Mouse (Mus musculus) layer of hippocampus, adult 2 months (tissue): ENCODE measurements at regions not wholly inside any gene's neighbourhood (a gene's known extent, or its start where the extent isn't known, plus 50 kb on each side); places are given as distances from the start of the nearest gene placed in this dataset.
"Not testable (repeated sequence)": the region's sequence is repeated elsewhere in the genome, so short reads cannot be mapped to it uniquely, and the experiment has no call there.

Source experiments
- DNase-seq, 2 experiments: peaks; one replicate each; pipeline ENCODE4 v3.0.0; 2022; ENCODE audit warnings: low spot score in 2 of 2
- H3K27ac ChIP-seq: fragments of 200-600 bp; 2 replicates; pipeline ENCODE4 v1.8.1; 2022
- H3K4me3 ChIP-seq: fragments of 200-600 bp; 2 replicates; pipeline ENCODE4 v1.8.1; 2022; ENCODE audit warnings: mild to moderate bottlenecking
- CTCF ChIP-seq: fragments of 200-600 bp; conservative IDR thresholded peaks from 2 replicates; pipeline ENCODE4 v1.8.1; 2022; ENCODE audit warnings: antibody characterized with exemption, mild to moderate bottlenecking, moderate library complexity

GRCm38 (mm10) chr12:9655794-9656193, 85.9 kb downstream of the Osr1 start:
- Histone ChIP-seq H3K27ac (no peak overlapping the region), H3K4me3 (no peak overlapping the region)
- no peak for TF ChIP-seq CTCF
- no peak for DNase-seq

GRCm38 (mm10) chr12:9656324-9656723, 86.4 kb downstream of the Osr1 start:
- no peak overlapping the region for H3K27ac ChIP-seq
- no peak overlapping the region for H3K4me3 ChIP-seq
- no peak for TF ChIP-seq CTCF
- DNase-seq: no peak

GRCm38 (mm10) chr12:9657199-9657766, 87.4 kb downstream of the Osr1 start:
- no peak for DNase-seq
- H3K27ac ChIP-seq: no peak overlapping the region
- H3K4me3 ChIP-seq: no peak overlapping the region
- no peak for TF ChIP-seq CTCF

GRCm38 (mm10) chr12:9657793-9658192, 87.9 kb downstream of the Osr1 start:
- no peak for TF ChIP-seq CTCF
- DNase-seq: no peak
- H3K27ac ChIP-seq: no peak overlapping the region
- no peak overlapping the region for H3K4me3 ChIP-seq

GRCm38 (mm10) chr12:9660299-9660698, 90.4 kb downstream of the Osr1 start:
- no peak for DNase-seq
- Histone ChIP-seq H3K27ac (no peak overlapping the region), H3K4me3 (no peak overlapping the region)
- no peak for TF ChIP-seq CTCF

- TF ChIP-seq CTCF: no peak
- no peak for DNase-seq
Observed at GRCm38 (mm10) chr12:9688776-9689175, 118.9 kb downstream of the Osr1 start.

GRCm38 (mm10) chr12:9689541-9689940, 119.6 kb downstream of the Osr1 start:
- Histone ChIP-seq H3K4me3 (no peak overlapping the region), H3K27ac (peak overlapping the region; percentile 76)
- TF ChIP-seq CTCF: no peak
- peak; percentile 23 to 74 for DNase-seq

More at GRCm38 (mm10) chr12:9688776-9689175, 118.9 kb downstream of the Osr1 start:
- Histone ChIP-seq H3K4me3 (no peak overlapping the region), H3K27ac (peak overlapping the region; percentile 68)

- Histone ChIP-seq H3K27ac (no peak overlapping the region), H3K4me3 (no peak overlapping the region)
- no peak for DNase-seq
- no peak for TF ChIP-seq CTCF
Observed at GRCm38 (mm10) chr12:9732921-9733320, 163.0 kb downstream of the Osr1 start.

- no peak overlapping the region for H3K27ac ChIP-seq
- no peak for TF ChIP-seq CTCF
- no peak for DNase-seq
- no peak overlapping the region for H3K4me3 ChIP-seq
Observed at GRCm38 (mm10) chr12:9744709-9745395, 174.9 kb downstream of the Osr1 start.

- H3K27ac ChIP-seq: no peak overlapping the region
- no peak for TF ChIP-seq CTCF
- no peak for DNase-seq
- H3K4me3 ChIP-seq: no peak overlapping the region
Observed at GRCm38 (mm10) chr12:9751261-9752078, 181.6 kb downstream of the Osr1 start.

GRCm38 (mm10) chr12:9752079-9752450, 182.1 kb downstream of the Osr1 start:
- no peak for DNase-seq
- no peak for TF ChIP-seq CTCF
- H3K27ac ChIP-seq: no peak overlapping the region
- no peak overlapping the region for H3K4me3 ChIP-seq

- no peak overlapping the region for H3K27ac ChIP-seq
- DNase-seq: no peak
- no peak for TF ChIP-seq CTCF
- no peak overlapping the region for H3K4me3 ChIP-seq
Observed at GRCm38 (mm10) chr12:9756411-9756810, 186.5 kb downstream of the Osr1 start.

GRCm38 (mm10) chr12:9760818-9761217, 190.9 kb downstream of the Osr1 start:
- H3K27ac ChIP-seq: no peak overlapping the region
- no peak for DNase-seq
- no peak overlapping the region for H3K4me3 ChIP-seq
- no peak for TF ChIP-seq CTCF

GRCm38 (mm10) chr12:9762291-9762811, 192.4 kb downstream of the Osr1 start:
- not testable (repeated sequence) for H3K4me3 ChIP-seq, DNase-seq, H3K27ac ChIP-seq
